Mouse (Mus musculus) ES-Bruce4 (cell line): Measurements from ENCODE around the gene Syt16. TPM values are rescaled to one million over a fixed set of nuclear protein-coding genes. Genes with fewer than 3 reads are reported as not detected.

Experiments
- H3K27ac ChIP-seq: 2 replicates; pipeline ENCODE4 v1.5.1; 2012; ENCODE audit warnings: low read length, inconsistent platforms; ENCODE audit not compliant: insufficient read depth
- H3K27me3 ChIP-seq: 2 replicates; pipeline ENCODE4 v1.6.1; 2012; ENCODE audit warnings: mild to moderate bottlenecking, low read length, inconsistent platforms; ENCODE audit not compliant: control insufficient read depth, poor library complexity, insufficient read depth, severe bottlenecking
- H3K36me3 ChIP-seq: 2 replicates; pipeline ENCODE4 v1.6.1; 2012; ENCODE audit warnings: inconsistent platforms, mild to moderate bottlenecking, low read length, moderate library complexity; ENCODE audit not compliant: control insufficient read depth, poor library complexity, insufficient read depth, severe bottlenecking
- H3K4me1 ChIP-seq: one replicate; pipeline ENCODE4 v1.8.1; 2011; ENCODE audit warnings: low read length; ENCODE audit not compliant: control insufficient read depth, insufficient read depth
- H3K4me3 ChIP-seq: 2 replicates; pipeline ENCODE4 v1.5.1; 2011; ENCODE audit warnings: low read depth, mild to moderate bottlenecking, low read length
- H3K9ac ChIP-seq: 2 replicates; pipeline ENCODE4 v1.6.1; 2012; ENCODE audit warnings: low read depth, mild to moderate bottlenecking, inconsistent platforms; ENCODE audit not compliant: poor library complexity, severe bottlenecking
- H3K9me3 ChIP-seq: replicated peaks from 2 replicates; pipeline ENCODE4 v1.6.1; 2012; ENCODE audit warnings: mild to moderate bottlenecking, low read length, inconsistent platforms; ENCODE audit not compliant: control insufficient read depth, poor library complexity, insufficient read depth, severe bottlenecking
- CTCF ChIP-seq: IDR thresholded peaks from one replicate; pipeline ENCODE4 v1.8.1; 2011; ENCODE audit warnings: low read depth, low read length
- EP300 ChIP-seq: IDR thresholded peaks from 2 replicates; pipeline ENCODE4 v1.6.1; 2011; ENCODE audit warnings: low read depth, low read length; ENCODE audit not compliant: insufficient read depth
- POLR2A ChIP-seq: IDR thresholded peaks from one replicate; pipeline ENCODE4 v1.8.1; 2011; ENCODE audit warnings: low read length; ENCODE audit not compliant: insufficient read depth
- polyA plus RNA-seq: library from polyadenylated mRNA; stranded (reverse); fragments of >200 nt; gene quantifications from 2 replicates; pipeline ENCODE4 v1.2.4, GENCODE M21; 2011; ENCODE audit warnings: low read depth; ENCODE audit not compliant: missing spikeins, insufficient read depth, insufficient read length

Gene Syt16
- polyA plus RNA-seq, 1 experiment: not detected

DNA sequence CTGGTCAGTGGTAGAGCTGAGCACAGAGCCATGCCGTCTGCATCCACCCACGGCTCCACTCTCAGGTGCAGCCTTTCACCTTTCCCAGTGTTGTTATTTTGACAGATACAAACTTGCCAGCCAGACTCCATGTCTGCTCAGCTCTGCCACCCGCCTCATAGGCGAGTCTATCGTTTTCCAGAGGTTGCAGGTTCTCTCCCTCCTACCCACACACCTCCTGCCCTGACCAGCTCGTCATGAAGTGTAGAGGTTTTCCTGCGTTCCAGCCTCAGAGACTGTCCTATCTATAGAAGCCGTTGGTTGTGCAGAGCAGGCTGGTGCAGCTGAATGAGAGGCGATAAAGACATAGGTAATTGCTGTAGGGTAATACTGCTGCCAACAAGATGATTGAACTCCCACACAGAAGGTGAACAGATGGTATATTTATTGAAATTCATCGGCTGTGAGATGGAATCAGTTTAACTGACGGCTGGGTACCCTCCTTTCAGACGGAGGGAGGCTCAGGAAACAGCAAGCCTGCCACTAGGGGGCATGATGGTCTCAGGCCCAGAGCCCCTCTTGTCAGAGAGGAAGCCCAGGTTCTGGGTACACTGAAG, 58.0 kb downstream of the Syt16 start:
- Histone ChIP-seq H3K27ac (no peak overlapping the region), H3K4me1 (no peaks in the 10 kb centered on the region), H3K4me3 (no peak overlapping the region), H3K27me3 (0 out of 2 replicates have a peak, but pooled peaks cover 2% of the 10 kb centered on the region), H3K9ac (no peak overlapping the region), H3K9me3 (no peaks in the 10 kb centered on the region), H3K36me3 (no peaks in the 10 kb centered on the region)
- TF ChIP-seq CTCF (peak; percentile 66), EP300 (no peak)

- Histone ChIP-seq H3K9me3 (no peaks in the 10 kb centered on the region), H3K9ac (no peak overlapping the region), H3K27me3 (0 out of 2 replicates have a peak, but pooled peaks cover 2% of the 10 kb centered on the region), H3K4me3 (no peak overlapping the region), H3K4me1 (no peaks in the 10 kb centered on the region), H3K36me3 (no peaks in the 10 kb centered on the region), H3K27ac (no peak overlapping the region)
- no peak for TF ChIP-seq CTCF
Observed at GRCm38 (mm10) chr12:74056162-74056561, 58.7 kb downstream of the Syt16 start.

DNA sequence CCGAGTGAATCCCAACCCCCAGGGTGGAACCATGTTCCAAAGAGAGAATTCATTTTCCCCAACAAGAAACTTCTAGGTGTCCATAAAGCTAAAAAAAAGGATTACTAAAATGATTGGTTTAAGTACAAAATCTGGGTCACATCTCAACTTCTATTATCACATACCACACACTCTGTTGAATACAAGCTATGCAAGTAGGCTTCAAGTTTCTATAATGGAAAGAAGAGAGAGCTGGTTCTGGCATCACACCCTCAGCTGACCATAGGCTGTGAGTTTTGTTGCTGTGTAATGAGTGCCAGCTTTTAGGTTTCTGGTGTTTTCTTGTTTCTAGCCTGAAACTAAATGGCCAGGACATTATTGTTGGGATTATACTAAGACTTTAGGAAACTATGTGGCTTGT, 65.1 kb downstream of the Syt16 start:
- H3K9ac ChIP-seq: no peak overlapping the region
- TF ChIP-seq CTCF (no peak), EP300 (no peak), POLR2A (no peak)
- H3K27ac ChIP-seq: no peak overlapping the region
- H3K27me3 ChIP-seq: no peaks in the 10 kb centered on the region
- no peaks in the 10 kb centered on the region for H3K36me3 ChIP-seq
- no peak overlapping the region for H3K4me3 ChIP-seq
- no peaks in the 10 kb centered on the region for H3K9me3 ChIP-seq
- H3K4me1 ChIP-seq: no peaks in the 10 kb centered on the region

GRCm38 (mm10) chr12:74068912-74069311, 71.5 kb downstream of the Syt16 start:
- Histone ChIP-seq H3K9ac (no peak overlapping the region), H3K9me3 (no peaks in the 10 kb centered on the region), H3K4me1 (no peaks in the 10 kb centered on the region), H3K4me3 (no peak overlapping the region), H3K36me3 (no peaks in the 10 kb centered on the region), H3K27ac (no peak overlapping the region), H3K27me3 (no peaks in the 10 kb centered on the region)
- no peak for TF ChIP-seq EP300
- no peak for TF ChIP-seq POLR2A
- TF ChIP-seq CTCF: no peak

GRCm38 (mm10) chr12:74075590-74075989, 78.1 kb downstream of the Syt16 start:
- H3K27ac ChIP-seq: no peak overlapping the region
- H3K9ac ChIP-seq: no peak overlapping the region
- no peaks in the 10 kb centered on the region for H3K9me3 ChIP-seq
- no peak overlapping the region for H3K4me3 ChIP-seq
- TF ChIP-seq CTCF (no peak), POLR2A (no peak), EP300 (no peak)
- H3K36me3 ChIP-seq: no peaks in the 10 kb centered on the region
- no peaks in the 10 kb centered on the region for H3K4me1 ChIP-seq
- no peaks in the 10 kb centered on the region for H3K27me3 ChIP-seq

GRCm38 (mm10) chr12:74076091-74076490, 78.6 kb downstream of the Syt16 start:
- no peaks in the 10 kb centered on the region for H3K4me1 ChIP-seq
- H3K9ac ChIP-seq: no peak overlapping the region
- H3K27ac ChIP-seq: no peak overlapping the region
- TF ChIP-seq EP300 (no peak), POLR2A (no peak), CTCF (no peak)
- H3K9me3 ChIP-seq: no peaks in the 10 kb centered on the region
- H3K27me3 ChIP-seq: no peaks in the 10 kb centered on the region
- no peak overlapping the region for H3K4me3 ChIP-seq
- no peaks in the 10 kb centered on the region for H3K36me3 ChIP-seq

- Histone ChIP-seq H3K36me3 (no peaks in the 10 kb centered on the region), H3K27ac (no peak overlapping the region), H3K4me1 (no peaks in the 10 kb centered on the region), H3K9me3 (no peaks in the 10 kb centered on the region), H3K9ac (no peak overlapping the region), H3K4me3 (no peak overlapping the region), H3K27me3 (no peaks in the 10 kb centered on the region)
- TF ChIP-seq CTCF (no peak), EP300 (no peak), POLR2A (no peak)
Observed at GRCm38 (mm10) chr12:74081122-74081521, 83.7 kb downstream of the Syt16 start.
